Mouse (Mus musculus): ENCODE results near the gene Ski. TPM values are rescaled to one million over a fixed set of nuclear protein-coding genes. Genes with fewer than 3 reads are reported as not detected.
"Not testable (repeated sequence)": the region's sequence is repeated elsewhere in the genome, so short reads cannot be mapped to it uniquely, and the experiment has no call there.

Gene Ski
- polyA plus RNA-seq, 1 experiment = 105 TPM

DNA sequence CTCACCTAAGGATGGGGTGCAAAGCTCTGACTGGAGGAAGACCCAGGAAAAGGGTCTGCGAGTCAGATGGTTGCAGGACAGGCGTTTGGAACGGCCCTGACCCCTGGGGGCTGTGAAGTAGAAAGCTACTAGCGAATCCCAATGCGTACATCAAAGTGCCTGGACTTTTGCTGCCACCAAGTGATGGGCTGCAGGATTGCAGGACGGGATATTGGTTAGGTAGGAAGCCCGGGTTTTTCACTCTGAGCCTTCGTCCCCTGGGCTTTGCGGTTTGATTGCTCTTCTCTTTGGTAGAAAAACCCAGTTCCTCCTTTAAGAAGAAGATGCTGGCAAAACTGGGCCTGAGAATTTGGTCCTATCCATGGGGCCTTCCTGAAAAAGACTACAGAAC lies 26.9 kb upstream of the Ski start:
- H3K4me1 ChIP-seq (ENCODE audit: control insufficient read depth, insufficient read depth, low read length) = peaks cover 5% of the 10 kb centered on the region
- peak overlapping the region; percentile 70 for H3K4me3 ChIP-seq (replicated peaks; ENCODE audit: extremely low read depth, low read depth, low read length)
- 0 out of 2 replicates have a peak, but pooled peaks have one; percentile 32 for TF ChIP-seq POLR2A (IDR thresholded peaks at IDR 0.05; ENCODE audit: borderline replicate concordance, extremely low read depth, low read depth, low read length)
- peak; percentile 100 for TF ChIP-seq CTCF (IDR thresholded peaks at IDR 0.05; ENCODE audit: insufficient read depth, low read length)
- WGBS = 1% methylated on average over 9 of the region's 9 CpGs
- DNase-seq = peak; percentile 92

DNA sequence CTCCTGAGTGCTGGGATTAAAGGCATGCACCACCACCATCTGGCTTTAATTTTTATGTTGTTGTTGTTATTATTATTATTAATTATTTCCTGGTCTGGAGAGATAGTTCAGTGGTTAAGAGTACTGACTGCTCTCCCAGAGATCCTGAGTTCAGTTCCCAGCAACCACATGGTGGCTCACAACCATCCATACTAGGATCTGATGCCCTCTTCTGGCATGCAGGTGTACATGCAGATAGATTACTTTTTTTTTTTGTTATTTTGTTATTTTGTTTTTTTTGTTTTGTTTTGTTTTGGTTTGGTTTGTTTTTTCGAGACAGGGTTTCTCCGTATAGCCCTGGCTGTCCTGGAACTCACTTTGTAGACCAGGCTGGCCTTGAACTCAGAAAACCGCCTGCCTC lies 25.7 kb upstream of the Ski start:
- DNase-seq; H3K4me3 ChIP-seq (replicated peaks; ENCODE audit: extremely low read depth, low read depth, low read length); H3K4me1 ChIP-seq (ENCODE audit: control insufficient read depth, insufficient read depth, low read length): not testable (repeated sequence)
- WGBS = 91% methylated on average over 3 of the region's 3 CpGs

DNA sequence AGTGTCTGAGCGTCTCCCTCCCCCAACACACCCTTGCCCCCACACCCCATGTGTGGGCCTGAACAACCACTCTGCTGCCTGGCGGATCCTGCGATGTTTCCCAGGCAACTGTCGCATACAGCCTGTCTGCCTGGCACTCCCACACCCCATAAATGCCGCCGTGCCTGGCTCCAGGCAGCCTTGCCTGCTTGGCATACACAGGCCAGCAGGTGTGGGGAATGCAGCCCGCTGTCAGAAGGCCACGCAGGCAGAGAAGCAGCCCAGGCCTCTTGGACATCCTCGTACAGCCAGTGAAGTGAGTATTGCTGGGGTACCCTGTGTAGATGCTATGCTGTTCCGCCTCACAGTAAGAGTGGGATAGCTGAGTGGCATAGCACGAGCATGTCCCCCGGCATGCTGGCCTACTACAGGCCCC lies 24.3 kb upstream of the Ski start:
- TF ChIP-seq CTCF (IDR thresholded peaks at IDR 0.05; ENCODE audit: insufficient read depth, low read length) (no peak), POLR2A (IDR thresholded peaks at IDR 0.05; ENCODE audit: borderline replicate concordance, extremely low read depth, low read depth, low read length) (no peak)
- no peak for DNase-seq
- Histone ChIP-seq H3K4me1 (ENCODE audit: control insufficient read depth, insufficient read depth, low read length) (peaks cover 5% of the 10 kb centered on the region), H3K4me3 (replicated peaks; ENCODE audit: extremely low read depth, low read depth, low read length) (no peak overlapping the region)
- WGBS = 76% methylated on average over 12 of the region's 12 CpGs

DNA sequence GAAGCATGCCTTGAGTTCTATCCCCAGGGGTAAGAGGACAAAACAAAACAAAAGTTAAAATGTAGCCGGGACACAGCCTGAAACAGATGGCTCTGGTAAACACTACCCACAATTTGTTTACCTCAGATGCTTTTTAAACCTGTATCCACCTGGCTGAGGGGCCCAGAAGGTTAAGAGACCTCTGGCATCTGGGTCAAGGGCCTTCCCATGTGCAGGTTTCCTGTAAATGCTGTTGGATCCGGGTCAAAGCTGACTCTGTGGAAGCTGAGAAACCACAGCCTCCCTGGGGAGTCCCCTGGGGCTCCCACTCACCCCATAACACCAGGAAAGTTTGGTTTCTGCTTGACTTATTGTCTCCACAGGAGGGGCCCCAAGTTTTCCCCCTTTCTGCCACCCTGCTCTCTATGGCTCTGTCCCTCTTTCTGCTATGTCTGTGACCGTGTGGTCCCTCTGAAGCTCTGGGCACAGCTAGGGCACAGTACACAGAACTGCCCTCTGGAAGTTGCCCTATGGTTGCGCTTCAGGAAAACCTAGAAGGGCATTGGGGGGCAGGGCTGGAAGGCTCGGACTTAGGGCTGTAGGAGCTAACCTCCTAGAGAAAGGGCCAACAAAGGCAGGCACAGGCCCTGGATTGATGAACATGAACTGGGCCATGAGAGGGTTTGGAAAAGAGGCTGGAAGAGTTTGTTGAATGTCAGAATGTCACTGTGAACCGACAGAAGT lies 23.5 kb upstream of the Ski start:
- TF ChIP-seq CTCF (IDR thresholded peaks at IDR 0.05; ENCODE audit: insufficient read depth, low read length) (no peak), POLR2A (IDR thresholded peaks at IDR 0.05; ENCODE audit: borderline replicate concordance, extremely low read depth, low read depth, low read length) (no peak)
- no peak overlapping the region for H3K4me3 ChIP-seq (replicated peaks; ENCODE audit: extremely low read depth, low read depth, low read length)
- H3K4me1 ChIP-seq (ENCODE audit: control insufficient read depth, insufficient read depth, low read length) = peaks cover 5% of the 10 kb centered on the region
- no peak for DNase-seq
- WGBS = 53% methylated on average over 6 of the region's 6 CpGs

DNA sequence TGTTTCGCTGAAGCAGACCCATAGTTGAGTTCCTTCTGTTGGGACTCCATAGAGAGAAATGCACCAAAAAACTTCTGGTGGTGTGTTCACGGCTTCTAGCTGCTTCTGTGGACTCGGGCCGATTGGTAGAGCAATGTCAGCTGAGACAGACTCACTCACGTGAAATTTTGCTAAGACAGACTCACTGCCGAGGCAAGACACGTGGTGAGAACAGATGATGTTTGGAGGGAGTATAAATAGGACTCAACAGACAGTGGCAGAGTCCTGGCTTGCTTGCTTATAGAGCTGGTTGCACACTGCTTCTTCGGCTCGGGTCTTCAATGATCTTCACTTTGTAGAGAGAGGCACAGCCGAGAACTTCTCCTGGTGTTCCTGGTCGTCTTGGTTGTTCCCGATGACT lies 20.8 kb upstream of the Ski start:
- TF ChIP-seq POLR2A (IDR thresholded peaks at IDR 0.05; ENCODE audit: borderline replicate concordance, extremely low read depth, low read depth, low read length) (no peak), CTCF (IDR thresholded peaks at IDR 0.05; ENCODE audit: insufficient read depth, low read length) (no peak)
- no peak overlapping the region for H3K4me3 ChIP-seq (replicated peaks; ENCODE audit: extremely low read depth, low read depth, low read length)
- no peak for DNase-seq
- WGBS = 82% methylated on average over 12 of the region's 12 CpGs
- no peaks in the 10 kb centered on the region; the same call in none of the 2 replicates for H3K4me1 ChIP-seq (ENCODE audit: control insufficient read depth, insufficient read depth, low read length)

DNA sequence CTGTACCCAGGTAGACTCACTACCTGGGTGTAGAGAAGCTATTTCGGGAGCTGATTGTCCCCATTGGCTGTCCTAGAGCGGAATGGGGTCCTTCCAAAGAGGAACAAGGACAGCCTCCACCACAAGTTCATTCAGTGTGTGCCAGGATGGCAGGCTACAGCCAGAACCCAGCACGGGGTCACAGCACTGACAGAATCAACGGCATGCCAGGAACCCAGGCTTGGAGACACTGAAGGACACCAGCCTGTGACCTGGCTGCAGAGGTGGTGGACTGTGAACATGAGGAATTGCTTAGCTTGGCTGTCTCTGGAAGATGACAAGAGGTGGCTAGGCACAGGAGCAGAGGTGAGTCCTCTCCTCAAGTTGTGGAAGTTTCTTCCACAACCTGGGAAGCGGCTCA lies 19.9 kb upstream of the Ski start:
- Histone ChIP-seq H3K4me3 (replicated peaks; ENCODE audit: extremely low read depth, low read depth, low read length) (no peak overlapping the region), H3K4me1 (ENCODE audit: control insufficient read depth, insufficient read depth, low read length) (no peaks in the 10 kb centered on the region; the same call in none of the 2 replicates)
- WGBS = 92% methylated on average over 5 of the region's 5 CpGs
- no peak for DNase-seq
- TF ChIP-seq POLR2A (IDR thresholded peaks at IDR 0.05; ENCODE audit: borderline replicate concordance, extremely low read depth, low read depth, low read length) = no peak
- no peak for TF ChIP-seq CTCF (IDR thresholded peaks at IDR 0.05; ENCODE audit: insufficient read depth, low read length)

DNA sequence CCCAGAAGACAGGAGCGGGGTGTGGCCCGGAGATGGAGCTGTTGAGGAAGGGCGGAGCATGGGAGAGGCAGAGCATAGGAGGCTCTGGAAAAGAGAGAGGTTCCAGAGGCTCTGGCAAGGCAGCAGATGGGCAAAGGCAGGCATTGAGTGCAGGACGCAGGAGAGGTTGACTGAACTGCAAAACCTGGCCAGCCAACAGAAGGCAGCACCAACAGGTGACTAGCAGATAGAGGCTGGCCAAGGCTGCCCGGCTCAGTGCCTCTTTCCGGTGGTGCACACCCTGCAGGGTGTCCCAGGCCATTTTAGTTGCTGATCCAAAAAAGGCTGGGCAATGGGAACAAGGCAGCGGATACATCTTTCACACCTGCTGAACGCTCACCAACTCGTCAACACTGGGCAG lies 19.4 kb upstream of the Ski start:
- peaks cover 2% of the 10 kb centered on the region for H3K4me1 ChIP-seq (ENCODE audit: control insufficient read depth, insufficient read depth, low read length)
- no peak overlapping the region for H3K4me3 ChIP-seq (replicated peaks; ENCODE audit: extremely low read depth, low read depth, low read length)
- WGBS = 74% methylated on average over 9 of the region's 9 CpGs
- TF ChIP-seq POLR2A (IDR thresholded peaks at IDR 0.05; ENCODE audit: borderline replicate concordance, extremely low read depth, low read depth, low read length) (no peak), CTCF (IDR thresholded peaks at IDR 0.05; ENCODE audit: insufficient read depth, low read length) (no peak)
- no peak for DNase-seq

DNA sequence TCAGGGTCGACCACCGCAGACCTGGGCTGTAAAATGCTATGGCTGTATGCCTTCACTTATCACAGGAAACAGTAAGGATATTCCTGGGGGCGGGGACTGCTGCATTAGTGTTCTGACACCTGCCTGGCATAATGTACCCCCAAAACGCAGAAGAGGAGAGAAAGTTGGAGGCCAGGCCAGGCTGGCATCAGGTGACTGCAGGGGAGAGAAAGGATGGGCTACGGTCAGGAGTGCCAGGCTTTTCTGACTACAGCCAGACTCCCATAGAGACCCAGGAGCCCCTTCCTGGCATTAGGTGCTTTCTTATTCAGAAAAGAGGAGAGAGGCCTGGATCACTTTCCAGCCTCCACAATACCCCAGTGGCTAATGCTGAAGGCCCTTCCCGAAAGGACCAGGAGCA lies 17.1 kb upstream of the Ski start:
- TF ChIP-seq POLR2A (IDR thresholded peaks at IDR 0.05; ENCODE audit: borderline replicate concordance, extremely low read depth, low read depth, low read length) = no peak
- TF ChIP-seq CTCF (IDR thresholded peaks at IDR 0.05; ENCODE audit: insufficient read depth, low read length) = no peak
- DNase-seq = no peak
- 62% methylated on average over 6 of the region's 6 CpGs for WGBS
- Histone ChIP-seq H3K4me1 (ENCODE audit: control insufficient read depth, insufficient read depth, low read length) (peaks cover 22% of the 10 kb centered on the region), H3K4me3 (replicated peaks; ENCODE audit: extremely low read depth, low read depth, low read length) (no peak overlapping the region)

DNA sequence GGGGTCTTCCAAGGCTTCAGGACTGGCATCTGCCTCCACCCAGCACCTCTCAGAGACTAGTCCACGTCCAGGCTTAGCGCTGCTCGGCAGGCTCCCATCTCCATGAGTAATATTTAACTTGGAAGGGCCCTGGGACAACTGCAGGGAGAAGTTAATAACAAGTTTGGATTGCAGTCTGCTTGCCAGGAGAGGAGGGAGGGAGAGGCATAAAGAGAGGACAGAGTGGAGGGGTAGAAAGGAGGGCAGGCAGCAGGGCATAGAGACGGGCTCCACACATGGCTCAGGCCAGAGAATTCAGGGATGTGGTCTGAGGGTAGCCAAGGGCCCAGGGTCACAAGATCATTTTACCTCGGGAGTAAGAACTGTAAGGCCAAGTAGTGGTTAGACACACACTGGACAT lies 15.9 kb upstream of the Ski start:
- H3K4me3 ChIP-seq (replicated peaks; ENCODE audit: extremely low read depth, low read depth, low read length) = no peak overlapping the region
- peak; percentile 54 for DNase-seq
- WGBS = 58% methylated on average over 5 of the region's 5 CpGs
- TF ChIP-seq POLR2A (IDR thresholded peaks at IDR 0.05; ENCODE audit: borderline replicate concordance, extremely low read depth, low read depth, low read length) = no peak
- no peak for TF ChIP-seq CTCF (IDR thresholded peaks at IDR 0.05; ENCODE audit: insufficient read depth, low read length)
- peaks cover 34% of the 10 kb centered on the region for H3K4me1 ChIP-seq (ENCODE audit: control insufficient read depth, insufficient read depth, low read length)

DNA sequence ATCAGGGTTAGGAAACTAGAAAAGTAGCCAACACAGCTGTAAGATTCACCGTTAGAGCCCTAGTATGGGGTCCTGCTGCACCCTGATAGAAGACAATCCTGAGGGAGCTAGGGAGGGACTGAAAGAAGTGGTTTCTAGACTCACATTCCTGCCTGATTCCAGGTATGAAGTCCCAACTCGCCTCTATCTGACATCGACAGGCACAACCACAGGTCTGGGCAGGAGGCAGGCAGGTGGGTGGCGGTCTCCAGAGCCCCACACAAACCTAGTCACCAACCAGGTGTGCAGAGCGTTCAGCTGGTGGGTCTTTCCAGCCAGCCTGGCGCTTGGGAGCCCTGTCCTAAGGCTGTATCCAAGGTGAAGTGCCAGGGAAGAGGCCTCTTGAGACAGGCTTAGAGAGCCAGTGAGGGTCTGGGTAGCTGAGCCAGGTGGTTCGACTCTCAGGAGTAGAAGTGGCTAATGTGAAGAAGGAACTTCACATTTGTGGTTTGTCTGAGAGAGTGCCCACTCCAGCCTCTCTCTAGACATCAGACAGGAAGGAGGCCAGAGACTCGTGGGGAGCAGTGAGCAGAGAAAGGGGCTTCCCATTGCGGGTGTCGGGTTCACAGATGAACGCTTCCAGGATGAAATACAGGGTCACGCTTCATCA lies 14.5 kb upstream of the Ski start:
- DNase-seq = peak; percentile 64
- TF ChIP-seq POLR2A (IDR thresholded peaks at IDR 0.05; ENCODE audit: borderline replicate concordance, extremely low read depth, low read depth, low read length) (no peak), CTCF (IDR thresholded peaks at IDR 0.05; ENCODE audit: insufficient read depth, low read length) (no peak)
- peaks cover 35% of the 10 kb centered on the region for H3K4me1 ChIP-seq (ENCODE audit: control insufficient read depth, insufficient read depth, low read length)
- no peak overlapping the region for H3K4me3 ChIP-seq (replicated peaks; ENCODE audit: extremely low read depth, low read depth, low read length)
- WGBS = 70% methylated on average over 12 of the region's 12 CpGs

Measured in lung, adult 2 months (tissue).